Mouse (Mus musculus): ENCODE measurements around the gene Trub2. TPM values are rescaled to one million over a fixed set of nuclear protein-coding genes. Genes with fewer than 3 reads are reported as not detected.
A peak's percentile ranks its signal among the peaks of the same experiment; 100 is the strongest.
"Not testable (repeated sequence)": the region's sequence is repeated elsewhere in the genome, so short reads cannot be mapped to it uniquely, and the experiment has no call there.

The Trub2 gene
- polyA plus RNA-seq, 1 experiment from 2014 or later: 38.4 TPM

GRCm38 (mm10) chr2:29815678-29816371, 27.5 kb upstream of the Trub2 start:
- Histone ChIP-seq H3K9me3 (no peaks in the 10 kb centered on the region), H3K36me3 (peaks cover 29% of the 10 kb centered on the region), H3K27me3 (no peaks in the 10 kb centered on the region), H3K9ac (no peak overlapping the region), H3K4me2 (no peak overlapping the region), H3K4me1 (peaks cover 18% of the 10 kb centered on the region), H3K4me3 (no peak overlapping the region), H3K27ac (no peak overlapping the region)
- no peak for ATAC-seq (ENCODE audit: borderline replicate concordance, extremely low read depth, low FRiP score, low TSS enrichment)
- 79% methylated on average over 11 of the region's 11 CpGs for WGBS

- peak overlapping the region; percentile 80 for H3K4me3 ChIP-seq
- no peak for ATAC-seq (ENCODE audit: borderline replicate concordance, extremely low read depth, low FRiP score, low TSS enrichment)
- peak overlapping the region; percentile 78 for H3K4me2 ChIP-seq
- H3K27ac ChIP-seq: no peak overlapping the region
- no peaks in the 10 kb centered on the region for H3K9me3 ChIP-seq
- H3K4me1 ChIP-seq: peaks cover 9% of the 10 kb centered on the region
- peaks cover 28% of the 10 kb centered on the region for H3K36me3 ChIP-seq
- 19% methylated on average over 6 of the region's 6 CpGs for WGBS
- H3K27me3 ChIP-seq: no peaks in the 10 kb centered on the region
- H3K9ac ChIP-seq: peak overlapping the region; percentile 73
Observed at GRCm38 (mm10) chr2:29803400-29803831, 15.1 kb upstream of the Trub2 start.

- no peaks in the 10 kb centered on the region for H3K9me3 ChIP-seq
- H3K4me1 ChIP-seq: peaks cover 9% of the 10 kb centered on the region
- peak overlapping the region; percentile 80 for H3K4me3 ChIP-seq
- H3K27ac ChIP-seq: peak overlapping the region; percentile 41
- under 1% methylated on average over 38 of the region's 39 CpGs for WGBS
- no peaks in the 10 kb centered on the region for H3K27me3 ChIP-seq
- ATAC-seq (ENCODE audit: borderline replicate concordance, extremely low read depth, low FRiP score, low TSS enrichment): no peak; the same call in 1 of the 2 replicates
- peak overlapping the region; percentile 73 for H3K9ac ChIP-seq
- H3K4me2 ChIP-seq: peak overlapping the region; percentile 78
- H3K36me3 ChIP-seq: peaks cover 23% of the 10 kb centered on the region
Observed at GRCm38 (mm10) chr2:29802827-29803201, 14.5 kb upstream of the Trub2 start.

- peaks cover 17% of the 10 kb centered on the region for H3K36me3 ChIP-seq
- 4% methylated on average over 28 of the region's 28 CpGs for WGBS
- H3K27me3 ChIP-seq: no peaks in the 10 kb centered on the region
- peak; percentile 98 for ATAC-seq (ENCODE audit: borderline replicate concordance, extremely low read depth, low FRiP score, low TSS enrichment)
- H3K9ac ChIP-seq: peak within 1 kb of the TSS; percentile 73
- peaks cover 9% of the 10 kb centered on the region for H3K4me1 ChIP-seq
- H3K9me3 ChIP-seq: no peaks in the 10 kb centered on the region
- H3K4me3 ChIP-seq: peak within 1 kb of the TSS; percentile 80
- peak within 1 kb of the TSS; percentile 41 for H3K27ac ChIP-seq
- H3K4me2 ChIP-seq: peak within 1 kb of the TSS; percentile 78
Observed at GRCm38 (mm10) chr2:29802075-29802826, 13.9 kb upstream of the Trub2 start, which contains the start of gene Slc27a4. Gene Slc27a4, plus strand, starts transcription at chr2:29802634.

- Histone ChIP-seq H3K9me3 (no peaks in the 10 kb centered on the region), H3K4me2 (no peak overlapping the region), H3K4me3 (no peak overlapping the region), H3K4me1 (peaks cover 10% of the 10 kb centered on the region; the same call in 1 of the 2 replicates), H3K27ac (no peak overlapping the region), H3K36me3 (peaks cover 27% of the 10 kb centered on the region; the same call in 1 of the 2 replicates), H3K27me3 (no peaks in the 10 kb centered on the region), H3K9ac (no peak overlapping the region)
- 83% methylated on average over 2 of the region's 2 CpGs for WGBS
- no peak for ATAC-seq (ENCODE audit: borderline replicate concordance, extremely low read depth, low FRiP score, low TSS enrichment)
Observed at GRCm38 (mm10) chr2:29792772-29793487, 4.6 kb upstream of the Trub2 start.

GRCm38 (mm10) chr2:29787104-29787917, 991 bp downstream of the Trub2 start, which contains the start of gene Coq4:
Gene Coq4, plus strand, starts transcription at chr2:29787493.
- Histone ChIP-seq H3K27ac (peak within 1 kb of the TSS; percentile 65), H3K9me3 (no peaks in the 10 kb centered on the region), H3K36me3 (peaks cover 51% of the 10 kb centered on the region), H3K4me1 (peaks cover 19% of the 10 kb centered on the region), H3K9ac (peak within 1 kb of the TSS; percentile 66), H3K27me3 (no peaks in the 10 kb centered on the region), H3K4me3 (peak within 1 kb of the TSS; percentile 74), H3K4me2 (peak within 1 kb of the TSS; percentile 74)
- ATAC-seq (ENCODE audit: borderline replicate concordance, extremely low read depth, low FRiP score, low TSS enrichment): peak; percentile 89; the same call in 1 of the 2 replicates
- under 1% methylated on average over 31 of the region's 31 CpGs for WGBS

- ATAC-seq (ENCODE audit: borderline replicate concordance, extremely low read depth, low FRiP score, low TSS enrichment): 0 out of 2 replicates have a peak, but pooled peaks have one; percentile 15
- peaks cover 61% of the 10 kb centered on the region for H3K36me3 ChIP-seq
- WGBS: 70% methylated on average over 4 of the region's 4 CpGs
Observed at GRCm38 (mm10) chr2:29784290-29784689, 4.0 kb downstream of the Trub2 start.

GRCm38 (mm10) chr2:29781256-29781655, 7.0 kb downstream of the Trub2 start:
- H3K4me1 ChIP-seq; H3K27me3 ChIP-seq; ATAC-seq (ENCODE audit: borderline replicate concordance, extremely low read depth, low FRiP score, low TSS enrichment); H3K4me2 ChIP-seq; H3K9ac ChIP-seq; H3K9me3 ChIP-seq; H3K27ac ChIP-seq; H3K4me3 ChIP-seq: not testable (repeated sequence)
- 95% methylated on average over 2 of the region's 2 CpGs for WGBS
- H3K36me3 ChIP-seq: peaks cover 89% of the 10 kb centered on the region

More at GRCm38 (mm10) chr2:29784290-29784689, 4.0 kb downstream of the Trub2 start:
- Histone ChIP-seq H3K9ac (no peak overlapping the region), H3K9me3 (no peaks in the 10 kb centered on the region), H3K4me3 (no peak overlapping the region), H3K4me2 (no peak overlapping the region), H3K27ac (0 out of 2 replicates have a peak overlapping the region, but pooled peaks have one; percentile 41), H3K4me1 (peaks cover 19% of the 10 kb centered on the region), H3K27me3 (no peaks in the 10 kb centered on the region)

GRCm38 (mm10) chr2:29773323-29773722, 15.0 kb downstream of the Trub2 start:
- ATAC-seq (ENCODE audit: borderline replicate concordance, extremely low read depth, low FRiP score, low TSS enrichment): no peak
- H3K4me1 ChIP-seq: 0 out of 2 replicates have a peak, but pooled peaks cover 1% of the 10 kb centered on the region
- no peak overlapping the region for H3K9ac ChIP-seq
- H3K27ac ChIP-seq: no peak overlapping the region
- H3K4me3 ChIP-seq: no peak overlapping the region
- peaks cover 26% of the 10 kb centered on the region for H3K36me3 ChIP-seq
- no peak overlapping the region for H3K4me2 ChIP-seq
- WGBS: 85% methylated on average over 4 of the region's 4 CpGs
- H3K27me3 ChIP-seq: no peaks in the 10 kb centered on the region
- H3K9me3 ChIP-seq: no peaks in the 10 kb centered on the region

- Histone ChIP-seq H3K4me1 (0 out of 2 replicates have a peak, but pooled peaks cover 5% of the 10 kb centered on the region), H3K4me2 (no peak overlapping the region), H3K27me3 (no peaks in the 10 kb centered on the region), H3K9ac (no peak overlapping the region), H3K36me3 (peaks cover 11% of the 10 kb centered on the region; the same call in 1 of the 2 replicates), H3K4me3 (no peak overlapping the region), H3K27ac (no peak overlapping the region), H3K9me3 (no peaks in the 10 kb centered on the region)
- 65% methylated on average over 8 of the region's 8 CpGs for WGBS
- ATAC-seq (ENCODE audit: borderline replicate concordance, extremely low read depth, low FRiP score, low TSS enrichment): no peak
Observed at GRCm38 (mm10) chr2:29771611-29772461, 16.5 kb downstream of the Trub2 start.

Measured in lung, embryonic 15.5 days (tissue).